ENCODE assay signal across 8 mouse cellular contexts in the genomic region with DNA sequence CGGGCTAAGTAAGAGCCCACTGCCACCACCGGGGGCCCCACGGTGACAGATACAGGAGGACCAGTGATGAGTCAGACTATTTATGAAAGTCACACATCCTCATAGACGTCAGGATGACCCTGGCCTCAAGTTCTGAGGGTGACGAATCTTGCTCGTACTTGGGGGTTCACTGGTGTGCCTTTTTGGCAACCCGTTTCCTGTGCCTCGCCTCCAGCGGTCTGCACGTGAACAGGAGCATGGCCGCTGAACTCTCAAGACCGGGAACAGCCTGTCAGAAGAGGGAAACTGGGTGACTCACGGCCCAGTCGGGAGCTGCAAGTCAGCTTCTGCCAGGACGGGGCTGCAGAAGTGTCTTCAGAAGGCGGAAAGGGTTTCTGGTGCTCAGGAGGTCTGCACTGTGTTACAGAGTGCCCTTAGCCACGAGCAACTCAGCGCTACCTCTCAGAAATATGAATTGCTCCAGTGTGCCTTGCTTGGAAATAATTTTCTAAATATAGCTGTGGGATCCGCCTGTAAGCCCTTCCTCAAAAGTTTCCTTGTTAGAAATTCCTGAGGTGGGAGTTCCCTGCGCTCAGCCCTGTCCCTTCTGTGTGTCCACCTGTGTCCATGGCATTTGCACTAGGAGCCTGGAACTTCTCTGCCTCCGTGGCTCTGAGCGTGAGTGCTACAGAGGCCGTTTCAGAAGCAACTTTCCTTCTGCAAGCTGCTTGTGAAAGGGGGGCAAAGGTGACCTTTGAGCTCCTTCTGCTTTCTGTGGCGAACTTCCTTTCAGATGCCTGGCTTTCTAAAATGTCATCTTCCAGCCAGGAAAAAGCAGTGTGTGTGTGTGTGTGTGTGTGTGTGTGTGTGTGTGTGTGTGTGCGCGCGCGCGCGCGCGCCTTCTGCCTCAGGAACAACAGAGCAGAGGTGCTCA.
A peak's percentile ranks its signal among the peaks of the same experiment; 100 is the strongest.
DNase-seq lines count a peak whose midpoint lies in the region; ATAC-seq lines count a peak whose summit lies in the region.

No protein-coding gene starts in this region.

- H3K9me3 ChIP-seq in heart, embryonic 10.5 days, result no peaks in the 10 kb centered on the region
- H3K9me3 ChIP-seq in kidney, embryonic 14.5 days (ENCODE audit: control insufficient read depth, low read length), result no peaks in the 10 kb centered on the region

- H3K9ac ChIP-seq in kidney, embryonic 14.5 days (ENCODE audit: low read depth, low read length), result no peak overlapping the region; the same call in 1 of the 2 replicates

- peak; percentile 90 to 94 for DNase-seq in adrenal gland, adult (ENCODE audit: inconsistent age in 2 of 2, low spot score in 1 of 2)
- DNase-seq in adrenal gland, postnatal 4 days (ENCODE audit: low spot score in 2 of 2), result no peak
- peak; percentile 76 for DNase-seq in adrenal gland, postnatal 10 days
- DNase-seq in heart, embryonic 10.5 days (ENCODE audit: low spot score), result peak; percentile 81
- DNase-seq in lung, postnatal 10 days, result peak; percentile 73
- peak; percentile 58 to 63 for DNase-seq in spleen, postnatal 36 days (ENCODE audit: low spot score in 2 of 2)
- no peak for DNase-seq in cerebellum, postnatal 10 days

- H3K27me3 ChIP-seq in heart, embryonic 10.5 days (ENCODE audit: insufficient read depth, poor library complexity, severe bottlenecking), result no peaks in the 10 kb centered on the region
- H3K27me3 ChIP-seq in kidney, embryonic 14.5 days (ENCODE audit: control insufficient read depth, insufficient read depth, low read length), result no peaks in the 10 kb centered on the region

- H3K4me1 ChIP-seq in heart, embryonic 10.5 days, result peaks cover 64% of the 10 kb centered on the region
- H3K4me1 ChIP-seq in kidney, embryonic 14.5 days (ENCODE audit: control insufficient read depth, insufficient read depth, low read length), result peaks cover 58% of the 10 kb centered on the region

- ATAC-seq in kidney, embryonic 14.5 days (ENCODE audit: low FRiP score, low TSS enrichment), result no peak

- peak overlapping the region; percentile 40 for H3K4me3 ChIP-seq in heart, embryonic 10.5 days
- no peak overlapping the region for H3K4me3 ChIP-seq in kidney, embryonic 14.5 days (ENCODE audit: low read length)

- no peaks in the 10 kb centered on the region for H3K36me3 ChIP-seq in heart, embryonic 10.5 days
- no peaks in the 10 kb centered on the region for H3K36me3 ChIP-seq in kidney, embryonic 14.5 days (ENCODE audit: control insufficient read depth, insufficient read depth, low read length)

- H3K4me2 ChIP-seq in kidney, embryonic 14.5 days (replicated peaks; ENCODE audit: low read depth, low read length), result no peak overlapping the region

- H3K27ac ChIP-seq in heart, embryonic 10.5 days, result peak overlapping the region; percentile 82
- H3K27ac ChIP-seq in kidney, embryonic 14.5 days (ENCODE audit: low read depth, low read length), result peak overlapping the region; percentile 88

- WGBS in heart, embryonic 10.5 days, result 48% methylated on average over 32 of the region's 32 CpGs
- 58% methylated on average over 32 of the region's 32 CpGs for WGBS in kidney, embryonic 14.5 days

Comparison
In these comparisons a context has a peak if more than half of its experiments do, and no peak if none do; other contexts are left out.
1. DNase-seq: peak in adrenal gland, adult (2 of 2), adrenal gland, postnatal 10 days (single experiment), heart, embryonic 10.5 days (single experiment), lung, postnatal 10 days (single experiment) and spleen, postnatal 36 days (2 of 2); none in adrenal gland, postnatal 4 days (0 of 2) and cerebellum, postnatal 10 days (0 of 2).